Mouse (Mus musculus) naive thymus-derived CD4-positive, alpha-beta T cell, adult 2 months (primary cell): ENCODE data around the gene Chdh.

Experiments used
- DNase-seq: peaks from one replicate; pipeline ENCODE4 v3.0.0-alpha.2; 2011; ENCODE audit warnings: low read depth

The Chdh gene

DNA sequence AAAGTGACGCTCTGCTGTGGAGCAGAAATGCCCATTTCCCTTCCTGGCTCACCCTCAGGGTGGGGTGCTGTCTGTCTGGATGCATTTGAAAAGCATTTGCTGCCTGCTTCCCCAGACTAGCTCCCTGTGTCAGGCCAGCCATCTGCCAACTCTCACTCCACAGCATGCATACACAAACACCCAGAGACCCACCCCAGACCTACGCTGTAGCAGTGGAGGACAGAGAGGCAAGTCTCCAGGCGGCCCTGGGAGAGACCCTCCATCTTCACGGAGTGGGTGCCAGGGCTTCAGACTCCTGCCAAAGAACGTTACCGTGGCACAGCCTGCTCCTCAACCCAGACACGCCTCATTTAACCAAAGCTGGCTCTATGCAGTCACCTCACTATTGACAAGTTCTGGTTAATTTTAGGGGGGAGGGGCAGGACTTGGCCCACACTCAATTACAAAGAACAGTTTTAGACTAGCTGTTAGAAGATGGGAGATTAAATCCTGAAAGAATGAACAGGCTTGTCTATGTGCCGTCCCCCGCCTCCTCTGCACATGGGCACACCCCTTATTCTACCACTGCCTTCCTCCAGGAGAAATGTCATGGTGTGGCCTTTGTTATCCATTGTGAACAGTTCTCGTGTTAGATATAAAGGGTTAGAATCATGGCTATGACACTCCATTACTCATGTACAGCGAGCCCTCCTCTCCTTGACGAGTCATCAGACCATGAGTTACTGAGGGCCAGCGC, 47.4 kb downstream of the Chdh start:
- DNase-seq: no peak

DNA sequence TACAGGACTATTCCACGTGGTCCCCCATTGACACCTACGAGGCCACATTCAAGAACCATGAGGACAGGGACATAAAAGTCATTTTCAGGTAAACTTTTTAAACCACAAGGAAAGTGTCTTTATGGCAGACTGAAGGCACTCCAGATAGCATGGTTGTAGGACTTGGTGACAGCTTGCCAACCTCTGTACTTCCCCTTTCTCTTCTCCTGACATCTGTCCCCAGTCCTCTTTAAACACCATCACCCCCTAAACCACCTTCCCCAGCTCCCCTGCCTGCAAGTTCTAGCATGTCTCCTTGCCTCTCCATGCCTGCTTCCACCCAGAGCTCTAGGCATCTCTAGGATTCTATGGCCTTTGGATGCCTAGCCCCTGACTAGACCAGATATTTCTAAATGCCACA, 56.0 kb downstream of the Chdh start:
- DNase-seq: no peak

- no peak for DNase-seq
These were observed 57.9 kb downstream of the Chdh start for GRCm38 (mm10) chr14:30066752-30067151.

DNA sequence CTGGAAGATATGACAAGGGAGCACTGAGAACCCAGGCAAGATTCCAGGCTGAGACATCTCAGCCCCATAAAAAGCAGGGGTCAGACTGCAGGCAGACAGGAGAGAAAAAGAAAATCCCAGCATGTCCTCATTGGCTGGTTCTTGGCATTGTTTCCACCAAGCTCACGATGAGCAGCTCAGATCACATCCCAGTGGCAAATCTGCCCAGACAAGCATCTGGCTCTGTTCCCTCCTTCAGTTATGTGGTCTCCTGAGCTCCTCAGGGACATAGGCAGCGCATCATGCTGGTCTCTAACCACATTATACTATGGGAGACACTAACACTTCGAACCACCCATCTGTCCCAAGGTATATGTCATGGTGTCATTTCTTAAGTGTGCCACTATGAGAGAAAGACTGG, 59.7 kb downstream of the Chdh start:
- DNase-seq: no peak

GRCm38 (mm10) chr14:30075268-30075887, 66.6 kb downstream of the Chdh start:
- DNase-seq: no peak

- DNase-seq: no peak
These were observed 69.4 kb downstream of the Chdh start for GRCm38 (mm10) chr14:30078115-30078808.

DNA sequence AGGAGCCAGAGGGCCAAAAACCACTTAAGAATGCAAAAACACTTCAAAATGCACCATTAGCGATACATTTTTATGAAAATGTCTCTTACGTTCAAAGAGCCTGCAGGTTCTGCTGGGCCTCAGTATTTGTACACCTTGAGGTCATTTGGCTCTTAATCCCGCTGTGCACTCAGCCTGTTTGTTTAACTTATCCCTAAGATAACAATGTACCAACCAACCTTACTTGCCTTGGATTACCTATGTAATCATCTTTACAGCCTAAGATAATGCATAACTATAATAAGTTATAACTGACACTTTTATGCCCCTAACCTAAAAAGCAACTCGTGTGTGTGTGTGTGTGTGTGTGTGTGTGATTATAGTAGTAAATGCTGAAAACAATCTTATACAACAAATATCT, 70.9 kb downstream of the Chdh start:
- no peak for DNase-seq
